Mouse (Mus musculus): ENCODE results near the gene Nudt6.

DNA sequence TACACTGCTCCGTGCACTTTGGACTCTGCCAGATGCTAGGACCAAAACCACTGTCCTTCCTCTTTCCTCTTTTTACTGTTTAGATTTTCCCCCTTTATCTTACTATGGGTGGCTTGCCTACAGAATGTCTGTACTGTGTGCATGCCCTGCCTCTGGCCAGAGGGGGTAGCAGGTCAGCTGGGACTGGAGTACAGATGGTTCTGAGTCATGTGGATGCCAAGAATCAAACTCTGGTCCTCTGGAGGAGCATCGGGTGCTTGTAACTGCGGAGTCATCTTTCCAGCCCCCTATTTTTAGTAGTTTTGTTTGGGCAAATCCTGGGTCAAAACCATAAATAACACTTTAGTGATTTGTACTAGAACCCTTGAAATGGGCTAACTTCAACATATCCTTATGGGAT, 6.6 kb downstream of the Nudt6 start:
- TF ChIP-seq CTCF (IDR thresholded peaks at IDR 0.05; ENCODE audit: low read depth, low read length), result no peak
- TF ChIP-seq EP300 (IDR thresholded peaks at IDR 0.05; ENCODE audit: insufficient read depth, low read depth, low read length), result no peak
